Mouse (Mus musculus): ENCODE data around the gene Aldh18a1. TPM values are rescaled to one million over a fixed set of nuclear protein-coding genes. Genes with fewer than 3 reads are reported as not detected.

Aldh18a1 gene
- total and polyA plus RNA-seq, 3 experiments, result 35.3 to 214 (median 89.7) TPM

GRCm38 (mm10) chr19:40514376-40514775 lies 73.9 kb downstream of the Aldh18a1 start:
- TF ChIP-seq POLR2A (IDR thresholded peaks at IDR 0.05; ENCODE audit: control insufficient read depth in 1 of 2, insufficient read depth in 1 of 2, low read depth in 1 of 2, low read length in 2 of 2, poor library complexity in 1 of 2), result no peak
- no peak for TF ChIP-seq NELFE (IDR thresholded peaks at IDR 0.05; ENCODE audit: low read depth, low read length)
- no peak for TF ChIP-seq CHD1 (IDR thresholded peaks at IDR 0.05; ENCODE audit: low read depth, low read length)
- no peak for TF ChIP-seq USF2 (IDR thresholded peaks at IDR 0.05; ENCODE audit: borderline replicate concordance in 1 of 2, insufficient read depth in 1 of 2, low read depth in 1 of 2, low read length in 2 of 2)
- TF ChIP-seq BHLHE40 (IDR thresholded peaks at IDR 0.05; ENCODE audit: borderline replicate concordance, low read depth, low read length), result no peak
- no peak for TF ChIP-seq MAFK (IDR thresholded peaks at IDR 0.05; ENCODE audit: borderline replicate concordance, low read depth, low read length)
- TF ChIP-seq SMC3 (IDR thresholded peaks at IDR 0.05; ENCODE audit: low read depth, low read length), result no peak
- TF ChIP-seq ZMIZ1 (IDR thresholded peaks at IDR 0.05; ENCODE audit: low read depth, low read length), result no peak
- no peak for TF ChIP-seq MXI1 (IDR thresholded peaks at IDR 0.05; ENCODE audit: low read depth, low read length)
- TF ChIP-seq CHD2 (IDR thresholded peaks at IDR 0.05; ENCODE audit: low read length), result no peak
- no peak for TF ChIP-seq RCOR1 (IDR thresholded peaks at IDR 0.05; ENCODE audit: low read depth, low read length)
- TF ChIP-seq TCF12 (IDR thresholded peaks at IDR 0.05; ENCODE audit: low read depth, low read length), result no peak
- no peak for TF ChIP-seq EP300 (IDR thresholded peaks at IDR 0.05; ENCODE audit: low read depth in 1 of 2, low read length in 2 of 2)
- no peak overlapping the region for H3K27ac ChIP-seq (ENCODE audit: control insufficient read depth, low read depth, low read length)
- H3K9ac ChIP-seq (ENCODE audit: control insufficient read depth, low read depth, low read length, poor library complexity, severe bottlenecking), result no peak overlapping the region; the same call in 1 of the 2 replicates
- DNase-seq (ENCODE audit: low read depth, low spot score), result peak; percentile 16
- H3K9me3 ChIP-seq (replicated peaks; ENCODE audit: insufficient read depth, low read length), result no peaks in the 10 kb centered on the region
- H3K4me1 ChIP-seq (ENCODE audit: control insufficient read depth in 1 of 2, insufficient read depth in 2 of 2, low read length in 2 of 2), result peaks cover 0 to 13% of the 10 kb centered on the region in 2 experiments; a peak in 2 of 4 replicates
- peaks cover 0 to 9% of the 10 kb centered on the region in 2 experiments; a peak in 2 of 4 replicates for H3K36me3 ChIP-seq (ENCODE audit: control insufficient read depth in 1 of 2, insufficient read depth in 2 of 2, low read length in 2 of 2)
- no peak overlapping the region; a peak in 1 of 4 replicates for H3K4me3 ChIP-seq (ENCODE audit: control insufficient read depth in 1 of 2, insufficient read depth in 1 of 2, low read depth in 2 of 2, low read length in 2 of 2)
- no peaks in the 10 kb centered on the region for H3K27me3 ChIP-seq (ENCODE audit: control insufficient read depth in 1 of 2, insufficient read depth in 2 of 2, low read length in 2 of 2)
- no peaks in the 10 kb centered on the region; the same call in 1 of the 2 replicates for H3K79me2 ChIP-seq (ENCODE audit: control insufficient read depth, insufficient read depth, low read length, poor library complexity)

- Histone ChIP-seq H3K9me3 (replicated peaks; ENCODE audit: insufficient read depth, low read length) (no peaks in the 10 kb centered on the region), H3K4me3 (ENCODE audit: control insufficient read depth in 1 of 2, insufficient read depth in 1 of 2, low read depth in 2 of 2, low read length in 2 of 2) (peak within 1 kb of the TSS; percentile 89 to 90), H3K79me2 (ENCODE audit: control insufficient read depth, insufficient read depth, low read length, poor library complexity) (no peaks in the 10 kb centered on the region; the same call in 1 of the 2 replicates), H3K4me1 (ENCODE audit: control insufficient read depth in 1 of 2, insufficient read depth in 2 of 2, low read length in 2 of 2) (peaks cover 0 to 13% of the 10 kb centered on the region in 2 experiments; a peak in 2 of 4 replicates), H3K27ac (ENCODE audit: control insufficient read depth, low read depth, low read length) (peak within 1 kb of the TSS; percentile 20), H3K36me3 (ENCODE audit: control insufficient read depth in 1 of 2, insufficient read depth in 2 of 2, low read length in 2 of 2) (peaks cover 0 to 9% of the 10 kb centered on the region in 2 experiments; a peak in 2 of 4 replicates), H3K9ac (ENCODE audit: control insufficient read depth, low read depth, low read length, poor library complexity, severe bottlenecking) (peak within 1 kb of the TSS; percentile 90), H3K27me3 (ENCODE audit: control insufficient read depth in 1 of 2, insufficient read depth in 2 of 2, low read length in 2 of 2) (no peaks in the 10 kb centered on the region)
- DNase-seq (ENCODE audit: low read depth, low spot score), result peak; percentile 97
- TF ChIP-seq MYC (IDR thresholded peaks at IDR 0.05; ENCODE audit: low read depth, low read length) (no peak), UBTF (IDR thresholded peaks at IDR 0.05; ENCODE audit: borderline replicate concordance, insufficient read depth, low read depth, low read length) (peak; percentile 92; the same call in 1 of the 2 replicates), RAD21 (IDR thresholded peaks at IDR 0.05; ENCODE audit: low read depth, low read length) (no peak), SIN3A (IDR thresholded peaks at IDR 0.05; ENCODE audit: low read length) (peak; percentile 82), EP300 (IDR thresholded peaks at IDR 0.05; ENCODE audit: low read depth in 1 of 2, low read length in 2 of 2) (no peak), ETS1 (IDR thresholded peaks at IDR 0.05; ENCODE audit: low read depth, low read length) (no peak), ELF1 (IDR thresholded peaks at IDR 0.05; ENCODE audit: low read depth, low read length) (peak; percentile 58), ZC3H11A (IDR thresholded peaks at IDR 0.05; ENCODE audit: low read depth, low read length) (no peak), USF1 (IDR thresholded peaks at IDR 0.05; ENCODE audit: low read depth, low read length) (peak; percentile 53), MAX (IDR thresholded peaks at IDR 0.05; ENCODE audit: low read length) (peak; percentile 37; the same call in 1 of the 2 replicates), GABPA (IDR thresholded peaks at IDR 0.05; ENCODE audit: low read depth, low read length) (no peak), MXI1 (IDR thresholded peaks at IDR 0.05; ENCODE audit: low read depth, low read length) (peak; percentile 77), ZKSCAN1 (IDR thresholded peaks at IDR 0.05; ENCODE audit: low read depth, low read length) (no peak), MAFK (IDR thresholded peaks at IDR 0.05; ENCODE audit: borderline replicate concordance, low read depth, low read length) (no peak), JUND (IDR thresholded peaks at IDR 0.05; ENCODE audit: low read depth, low read length) (no peak), MEF2A (IDR thresholded peaks at IDR 0.05; ENCODE audit: extremely low read depth, insufficient replicate concordance, low read depth, low read length, poor library complexity, severe bottlenecking) (no peak), NRF1 (IDR thresholded peaks at IDR 0.05; ENCODE audit: insufficient read depth, low read depth, low read length, poor library complexity, severe bottlenecking) (0 out of 2 replicates have a peak, but pooled peaks have one; percentile 33), POLR2AphosphoS2 (IDR thresholded peaks at IDR 0.05; ENCODE audit: low read length) (no peak), POLR2A (IDR thresholded peaks at IDR 0.05; ENCODE audit: control insufficient read depth in 1 of 2, insufficient read depth in 1 of 2, low read depth in 1 of 2, low read length in 2 of 2, poor library complexity in 1 of 2) (peak; percentile 45 to 72), NELFE (IDR thresholded peaks at IDR 0.05; ENCODE audit: low read depth, low read length) (peak; percentile 67), HCFC1 (IDR thresholded peaks at IDR 0.05; ENCODE audit: low read depth, low read length) (no peak; the same call in 1 of the 2 replicates), SMC3 (IDR thresholded peaks at IDR 0.05; ENCODE audit: low read depth, low read length) (no peak)
These were observed 74.6 kb downstream of the Aldh18a1 start, which contains the start of gene Sorbs1 for GRCm38 (mm10) chr19:40513632-40514078. Gene Sorbs1, minus strand, starts transcription at chr19:40513779.

All from MEL (cell line).